Mouse (Mus musculus) erythroblast, embryonic 14.5 days (primary cell): Measurements from ENCODE around the gene Tlr3. TPM values are rescaled to one million over a fixed set of nuclear protein-coding genes. Genes with fewer than 3 reads are reported as not detected.

Source experiments
- H3K27me3 ChIP-seq: 2 replicates; pipeline ENCODE4 v1.6.1; 2012; ENCODE audit warnings: inconsistent platforms; ENCODE audit not compliant: control insufficient read depth
- H3K36me3 ChIP-seq: 2 replicates; pipeline ENCODE4 v1.6.1; 2012; ENCODE audit warnings: mild to moderate bottlenecking, inconsistent platforms; ENCODE audit not compliant: control insufficient read depth
- H3K4me1 ChIP-seq: 2 replicates; pipeline ENCODE4 v1.6.1; 2012; ENCODE audit warnings: inconsistent platforms; ENCODE audit not compliant: control insufficient read depth
- H3K4me3 ChIP-seq: replicated peaks from 2 replicates; pipeline ENCODE3; 2012; ENCODE audit warnings: moderate library complexity, mild to moderate bottlenecking, inconsistent platforms
- H3K9me3 ChIP-seq: 2 replicates; pipeline ENCODE4 v1.6.1; 2012; ENCODE audit warnings: low read length, inconsistent platforms, mixed read lengths; ENCODE audit not compliant: control insufficient read depth
- GATA1 ChIP-seq: IDR thresholded peaks from 2 replicates; pipeline ENCODE4 v1.6.1; 2012; ENCODE audit warnings: low read length, inconsistent platforms, mixed read lengths
- TAL1 ChIP-seq: IDR thresholded peaks from 3 replicates; pipeline ENCODE4 v1.6.1; 2012; ENCODE audit warnings: low read length, inconsistent platforms, mixed read lengths
- polyA plus RNA-seq: library from polyadenylated mRNA; stranded (reverse); fragments of >175 nt; gene quantifications from 2 replicates; pipeline ENCODE4 v1.2.3, GENCODE M21; 2012

Tlr3 gene
- polyA plus RNA-seq, 1 experiment, result not detected

DNA sequence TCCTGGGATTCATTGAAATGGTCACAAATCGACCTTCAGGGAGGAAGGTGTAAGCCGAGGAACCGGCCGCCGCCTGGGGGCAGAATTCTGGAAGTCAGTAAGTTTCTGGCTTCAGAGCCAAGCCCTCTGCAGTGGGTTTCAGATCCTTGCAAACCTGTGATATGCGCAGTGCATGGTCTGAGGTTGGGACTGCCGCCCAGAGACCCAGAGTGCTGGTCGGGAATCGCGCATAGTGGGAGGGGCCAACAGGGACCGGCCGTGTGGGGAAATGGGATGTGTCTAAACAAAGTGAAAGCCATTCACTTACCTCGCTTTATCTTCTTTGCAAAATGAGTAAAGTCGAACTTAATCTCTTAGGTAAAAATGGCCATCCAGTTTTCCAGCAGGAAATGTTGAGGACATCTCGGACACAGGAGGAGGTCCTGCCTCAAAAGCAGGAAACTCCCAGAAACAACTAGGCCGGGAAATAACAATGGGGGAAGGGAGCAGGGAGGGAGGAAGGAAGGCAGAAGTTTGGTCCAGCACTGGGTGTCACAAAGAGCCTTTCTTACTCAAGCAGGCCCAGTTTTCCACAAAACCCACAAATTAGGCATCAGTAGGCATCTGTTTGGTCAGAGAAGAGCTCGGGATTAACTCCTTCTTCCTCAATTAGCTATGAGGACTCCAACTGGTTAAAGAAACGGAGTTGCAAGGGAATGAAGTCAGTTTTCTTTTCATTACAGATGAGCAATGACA lies 567 bp downstream of the Tlr3 start:
- peaks cover 1% of the 10 kb centered on the region; the same call in 1 of the 2 replicates for H3K4me1 ChIP-seq
- H3K9me3 ChIP-seq, result no peaks in the 10 kb centered on the region
- no peaks in the 10 kb centered on the region for H3K27me3 ChIP-seq
- TF ChIP-seq GATA1 (no peak), TAL1 (no peak)
- no peaks in the 10 kb centered on the region for H3K36me3 ChIP-seq
- H3K4me3 ChIP-seq, result peak overlapping the region; percentile 55

DNA sequence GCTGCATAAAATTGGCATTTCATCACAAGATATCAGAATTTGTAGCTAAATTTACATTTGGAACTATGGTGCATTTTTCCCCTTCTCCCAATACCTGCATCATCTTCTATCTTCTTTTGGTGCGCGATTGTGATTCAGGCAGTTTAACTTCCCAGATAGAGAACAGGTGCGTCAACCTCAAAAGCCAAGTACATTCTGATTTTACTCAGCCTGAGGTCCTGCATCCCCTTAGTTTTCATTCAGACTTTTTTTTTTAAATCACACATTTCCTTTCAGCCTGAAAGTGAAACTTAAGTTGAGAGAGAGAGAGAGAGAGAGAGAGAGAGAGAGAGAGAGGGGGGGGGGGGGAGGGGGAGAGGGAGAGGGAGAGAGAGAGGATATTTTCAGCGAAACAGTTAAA lies 1.2 kb downstream of the Tlr3 start:
- Histone ChIP-seq H3K4me3 (peak overlapping the region; percentile 55), H3K4me1 (peaks cover 1% of the 10 kb centered on the region; the same call in 1 of the 2 replicates), H3K27me3 (no peaks in the 10 kb centered on the region), H3K9me3 (no peaks in the 10 kb centered on the region), H3K36me3 (no peaks in the 10 kb centered on the region)
- TF ChIP-seq TAL1 (no peak), GATA1 (no peak)

DNA sequence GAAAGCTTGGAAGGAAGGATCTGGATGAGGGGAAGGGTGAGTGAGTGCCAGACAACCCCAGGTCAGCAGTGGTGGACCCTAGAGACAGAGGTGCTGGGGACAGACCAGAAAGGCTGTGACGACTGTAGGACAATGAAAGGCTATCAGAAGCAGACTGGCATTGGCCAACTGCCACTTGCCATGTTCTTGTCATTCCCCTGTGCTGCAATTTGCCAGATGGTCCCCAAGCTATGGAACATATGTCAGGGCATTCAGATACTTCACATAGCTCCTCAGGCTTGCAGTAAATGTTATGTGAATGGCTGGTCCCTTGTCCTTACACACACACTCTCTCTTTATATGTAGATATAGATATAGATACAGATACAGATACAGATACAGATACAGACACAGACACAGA lies 27.6 kb downstream of the Tlr3 start:
- no peaks in the 10 kb centered on the region for H3K36me3 ChIP-seq
- no peaks in the 10 kb centered on the region for H3K4me1 ChIP-seq
- TF ChIP-seq TAL1 (no peak), GATA1 (no peak)
- H3K9me3 ChIP-seq, result peaks cover 2% of the 10 kb centered on the region; the same call in 1 of the 2 replicates
- peaks cover 17% of the 10 kb centered on the region for H3K27me3 ChIP-seq
- H3K4me3 ChIP-seq, result no peak overlapping the region

DNA sequence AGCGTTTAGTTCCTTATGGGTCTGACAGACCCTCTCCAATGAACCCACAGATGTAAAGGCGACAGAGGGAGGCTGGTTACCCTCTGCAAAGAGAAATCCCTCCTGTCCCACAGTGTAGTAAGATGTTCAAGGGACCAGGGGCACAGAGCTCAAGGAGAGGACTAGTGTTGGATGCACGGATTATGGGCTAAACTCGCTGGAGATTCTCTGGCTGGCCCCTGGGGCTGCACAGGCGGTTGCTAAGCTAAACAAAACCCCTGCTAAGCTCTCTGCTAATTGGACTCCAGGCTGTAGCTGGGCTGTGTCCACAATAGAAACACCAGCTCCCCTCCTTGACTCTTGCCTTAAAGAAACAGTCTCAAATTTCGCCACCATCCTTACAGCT lies 28.9 kb downstream of the Tlr3 start, which contains the start of gene Fam149a:
TSS of gene Fam149a (minus strand) at position 329 of the 385 bp plus-strand sequence.
- Histone ChIP-seq H3K27me3 (peaks cover 17% of the 10 kb centered on the region), H3K4me3 (no peak within 1 kb of the TSS), H3K9me3 (no peaks in the 10 kb centered on the region), H3K4me1 (no peaks in the 10 kb centered on the region), H3K36me3 (no peaks in the 10 kb centered on the region)
- TF ChIP-seq GATA1 (no peak), TAL1 (no peak)

DNA sequence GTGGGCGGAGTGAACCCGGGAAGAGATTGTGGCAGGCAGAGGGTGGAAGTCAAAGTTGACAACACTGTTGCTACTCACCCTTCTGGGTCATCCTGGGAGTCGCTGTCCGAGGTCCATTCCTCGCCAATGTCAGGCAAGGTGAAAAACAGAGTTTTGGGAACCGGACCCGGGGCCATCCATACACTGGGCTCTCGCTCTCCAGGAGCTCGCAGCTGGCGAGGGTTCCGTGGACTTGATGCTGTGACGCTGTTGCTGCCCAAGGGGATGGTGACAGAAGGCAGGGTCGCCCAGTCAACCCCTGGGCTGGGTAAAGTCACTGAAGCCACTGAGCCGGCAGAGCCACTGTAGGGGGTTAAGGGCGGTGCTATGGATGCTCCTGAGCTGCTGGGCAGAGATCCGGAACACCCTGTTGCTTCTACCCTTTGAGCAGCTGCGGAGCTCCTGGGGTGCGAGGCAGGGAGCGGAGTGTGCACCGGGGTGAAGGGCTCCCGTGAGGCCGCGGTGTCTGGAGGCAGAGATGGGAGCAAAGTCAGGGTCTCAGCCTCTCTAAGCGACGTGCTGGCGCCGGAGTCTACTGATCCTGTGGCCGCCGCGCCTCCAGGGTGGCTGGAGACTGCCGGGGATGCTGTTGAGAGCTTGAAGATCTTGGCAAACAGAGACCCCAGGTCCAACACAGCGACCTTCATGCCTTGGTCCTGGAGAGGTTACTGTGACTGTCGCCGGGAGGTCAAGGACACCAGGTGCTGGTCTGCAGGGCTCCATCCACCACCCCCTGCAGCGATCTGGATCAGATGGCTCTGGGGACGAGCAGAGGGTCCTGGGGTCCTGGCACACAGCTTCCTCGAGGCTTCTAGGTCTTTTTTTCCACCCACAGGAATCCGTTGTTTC lies 29.6 kb downstream of the Tlr3 start:
- no peak for TF ChIP-seq TAL1
- TF ChIP-seq GATA1, result no peak
- Histone ChIP-seq H3K4me1 (no peaks in the 10 kb centered on the region), H3K36me3 (no peaks in the 10 kb centered on the region), H3K9me3 (no peaks in the 10 kb centered on the region), H3K4me3 (no peak overlapping the region), H3K27me3 (peaks cover 17% of the 10 kb centered on the region)

DNA sequence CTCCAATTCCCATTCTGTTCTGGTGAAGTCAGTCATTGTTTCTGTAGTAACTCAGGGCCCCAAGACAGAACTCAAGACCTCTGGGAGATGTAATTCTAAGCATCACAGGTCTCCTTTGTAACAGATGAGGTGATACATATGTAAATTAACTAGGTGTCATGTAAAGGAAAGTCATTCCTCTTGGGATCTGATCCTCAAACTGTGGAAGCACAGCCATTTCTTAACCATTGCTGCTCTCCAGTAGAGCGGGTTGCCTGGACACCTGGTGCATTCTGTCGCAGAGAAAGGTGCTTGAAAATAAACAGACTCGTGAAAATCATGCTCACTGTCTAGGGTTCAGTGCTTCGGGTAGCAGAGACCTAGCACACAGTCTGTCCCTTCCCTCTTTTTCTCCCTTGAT lies 30.3 kb downstream of the Tlr3 start:
- H3K9me3 ChIP-seq, result no peaks in the 10 kb centered on the region
- no peaks in the 10 kb centered on the region for H3K36me3 ChIP-seq
- TF ChIP-seq TAL1, result no peak
- no peak for TF ChIP-seq GATA1
- no peaks in the 10 kb centered on the region for H3K4me1 ChIP-seq
- H3K27me3 ChIP-seq, result peaks cover 17% of the 10 kb centered on the region
- H3K4me3 ChIP-seq, result no peak overlapping the region

DNA sequence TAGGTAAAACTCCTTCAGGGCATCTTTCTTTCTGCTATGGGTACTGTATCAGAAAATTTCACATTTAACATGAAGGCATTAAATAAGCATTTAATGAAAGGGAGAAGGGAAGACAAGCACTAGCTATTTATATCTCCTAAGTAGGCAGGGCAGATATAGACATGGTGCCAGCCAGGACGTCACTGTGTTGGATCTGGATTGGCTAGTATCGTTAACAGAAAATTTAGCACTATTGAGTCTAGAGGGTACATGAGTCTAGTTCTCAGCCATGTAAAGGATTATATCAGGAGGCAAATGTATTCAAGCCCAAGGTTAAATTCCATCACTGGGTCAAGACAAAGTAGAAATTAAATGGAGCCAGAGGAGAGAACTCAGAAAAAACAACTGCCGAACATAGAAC lies 36.8 kb downstream of the Tlr3 start:
- H3K9me3 ChIP-seq, result no peaks in the 10 kb centered on the region
- H3K27me3 ChIP-seq, result no peaks in the 10 kb centered on the region
- no peaks in the 10 kb centered on the region for H3K36me3 ChIP-seq
- H3K4me1 ChIP-seq, result no peaks in the 10 kb centered on the region
- no peak overlapping the region for H3K4me3 ChIP-seq
- TF ChIP-seq TAL1, result no peak

DNA sequence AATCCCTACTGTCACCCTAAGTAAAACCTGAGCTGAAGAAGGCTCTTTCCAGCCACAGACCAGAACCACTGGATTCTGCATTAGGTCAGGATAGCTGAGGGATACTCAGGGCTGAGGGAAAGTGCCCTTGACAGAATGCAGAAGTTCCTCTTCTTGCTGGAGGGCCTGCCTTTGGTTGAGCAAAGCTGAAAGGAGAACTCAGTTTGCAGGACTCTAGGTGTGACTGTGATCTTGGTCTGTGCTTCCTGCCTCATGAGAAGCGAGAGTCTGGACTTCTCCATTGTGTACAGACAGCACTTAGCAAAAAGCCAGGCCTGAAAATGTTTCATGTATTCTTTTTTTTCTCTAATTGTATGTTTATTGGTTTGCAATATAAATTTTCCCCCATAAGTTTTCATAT lies 43.7 kb downstream of the Tlr3 start:
- H3K36me3 ChIP-seq, result no peaks in the 10 kb centered on the region
- H3K4me1 ChIP-seq, result no peaks in the 10 kb centered on the region
- no peaks in the 10 kb centered on the region for H3K27me3 ChIP-seq
- no peak overlapping the region for H3K4me3 ChIP-seq
- no peaks in the 10 kb centered on the region; the same call in 1 of the 2 replicates for H3K9me3 ChIP-seq
- TF ChIP-seq GATA1, result no peak
- TF ChIP-seq TAL1, result no peak

DNA sequence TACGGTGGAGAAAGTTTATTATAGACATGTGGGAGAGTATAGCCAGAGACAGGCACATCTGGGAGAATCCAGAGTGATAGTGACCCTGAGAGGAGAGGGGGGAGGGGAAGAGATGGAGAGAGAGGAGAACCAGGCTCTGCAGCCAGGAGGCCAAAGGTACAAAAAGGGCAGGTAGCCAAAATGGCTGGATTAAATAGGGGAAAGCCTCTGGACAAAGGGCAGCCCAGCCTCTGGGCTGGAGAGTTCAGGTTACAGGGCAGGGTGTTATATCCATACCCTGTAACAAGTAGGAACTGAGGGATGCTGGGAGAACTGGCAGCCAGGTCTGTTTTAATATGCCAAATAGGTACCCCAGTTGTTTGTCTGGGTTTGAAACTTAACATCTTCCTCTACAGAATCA lies 47.7 kb downstream of the Tlr3 start:
- H3K27me3 ChIP-seq, result peaks cover 2% of the 10 kb centered on the region
- TF ChIP-seq TAL1, result no peak

More for the DNA sequence above, 47.7 kb downstream of the Tlr3 start:
- H3K4me1 ChIP-seq, result no peaks in the 10 kb centered on the region
- H3K4me3 ChIP-seq, result no peak overlapping the region
- H3K9me3 ChIP-seq, result no peaks in the 10 kb centered on the region; the same call in 1 of the 2 replicates
- no peaks in the 10 kb centered on the region for H3K36me3 ChIP-seq
